Mouse (Mus musculus): ENCODE results near the gene Nup98.

Gene Nup98

DNA sequence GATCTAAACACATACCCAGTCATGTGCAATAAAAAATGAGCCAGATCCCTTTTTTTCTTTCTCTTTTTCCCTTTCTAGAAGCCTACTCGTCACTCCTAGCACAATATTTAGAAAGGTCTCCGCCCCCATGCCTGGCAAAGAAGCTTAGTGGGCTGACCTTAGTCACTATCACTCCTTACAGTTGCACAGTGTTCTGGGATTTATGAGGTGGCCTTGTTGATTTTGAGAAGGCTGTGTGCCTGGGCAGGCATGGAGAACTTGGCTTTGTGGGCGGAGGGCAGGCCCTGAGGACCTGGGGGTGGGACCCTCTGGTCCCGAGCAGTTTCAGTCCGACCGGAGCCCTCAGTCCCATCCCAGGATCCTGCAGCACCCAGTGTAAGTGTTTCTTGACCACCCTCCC lies 19.8 kb upstream of the Nup98 start:
- no peak for DNase-seq (ENCODE audit: low spot score in 2 of 2)

GRCm38 (mm10) chr7:102228049-102228670 lies 18.2 kb upstream of the Nup98 start:
- DNase-seq (ENCODE audit: low spot score in 2 of 2) = no peak

- DNase-seq (ENCODE audit: low spot score in 2 of 2) = no peak
Measured at GRCm38 (mm10) chr7:102226051-102226450, 16.1 kb upstream of the Nup98 start.

- peak in 1 of 2 experiments; percentile 51 for DNase-seq (ENCODE audit: low spot score in 2 of 2)
Measured at GRCm38 (mm10) chr7:102223883-102224738, 14.1 kb upstream of the Nup98 start.

DNA sequence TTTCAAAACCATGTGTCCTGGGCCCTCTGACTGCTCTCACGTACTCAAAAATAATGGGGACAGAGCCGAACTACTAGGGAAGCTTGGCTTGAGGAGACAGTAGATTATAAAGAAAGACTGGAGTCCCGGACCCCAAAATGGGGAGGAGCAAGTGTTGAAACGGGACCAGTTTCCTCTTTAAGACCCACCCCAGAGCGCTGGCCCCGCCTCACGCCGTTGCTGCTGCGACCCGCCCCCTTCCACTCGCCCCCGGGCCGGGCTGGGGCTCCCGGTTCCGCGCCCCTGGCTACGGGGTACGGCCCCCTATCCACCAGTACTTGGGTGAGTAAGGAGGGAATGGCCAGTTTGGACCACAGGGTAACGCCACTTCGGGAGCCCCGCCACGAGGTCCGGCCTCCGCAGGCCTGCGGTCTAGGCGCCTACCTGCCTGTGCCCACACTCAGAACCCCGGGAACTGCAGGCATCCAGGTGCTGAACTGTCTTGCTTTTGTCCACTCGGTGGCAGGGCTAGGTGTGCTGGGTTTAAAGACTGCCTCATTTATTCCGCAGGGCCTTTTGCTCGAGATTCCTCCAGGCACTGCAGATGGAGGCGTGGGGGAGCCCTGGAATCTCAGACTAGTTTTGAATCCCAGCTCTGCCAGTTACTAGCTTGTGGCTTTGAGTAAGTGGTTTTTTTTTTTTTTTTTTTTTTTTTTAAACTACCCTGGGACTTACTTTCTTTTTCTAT lies 13.0 kb upstream of the Nup98 start:
- DNase-seq (ENCODE audit: low spot score in 2 of 2) = peak; percentile 63 to 81

GRCm38 (mm10) chr7:102222336-102222735 lies 12.4 kb upstream of the Nup98 start:
- DNase-seq (ENCODE audit: low spot score in 2 of 2) = no peak

DNA sequence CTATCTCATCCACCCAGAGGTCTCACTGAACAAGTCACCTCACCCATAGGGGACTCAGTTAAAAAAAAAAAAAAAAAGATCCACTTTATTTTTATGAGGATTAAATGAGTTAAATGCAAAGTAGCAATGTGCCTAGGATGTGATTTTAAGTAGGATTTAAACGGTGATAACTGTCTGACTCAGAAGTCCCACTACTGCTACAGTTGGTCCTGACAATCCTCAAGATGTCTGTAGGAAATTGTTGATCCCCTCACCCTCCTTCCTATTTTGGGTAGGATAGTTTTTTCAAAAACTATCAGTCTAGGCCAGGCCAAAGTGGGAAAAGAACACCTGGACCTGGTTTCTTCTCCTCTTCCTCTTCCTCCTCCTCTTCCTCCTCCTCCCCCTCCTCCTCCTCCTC lies 11.9 kb upstream of the Nup98 start:
- DNase-seq (ENCODE audit: low spot score in 2 of 2) = no peak

DNA sequence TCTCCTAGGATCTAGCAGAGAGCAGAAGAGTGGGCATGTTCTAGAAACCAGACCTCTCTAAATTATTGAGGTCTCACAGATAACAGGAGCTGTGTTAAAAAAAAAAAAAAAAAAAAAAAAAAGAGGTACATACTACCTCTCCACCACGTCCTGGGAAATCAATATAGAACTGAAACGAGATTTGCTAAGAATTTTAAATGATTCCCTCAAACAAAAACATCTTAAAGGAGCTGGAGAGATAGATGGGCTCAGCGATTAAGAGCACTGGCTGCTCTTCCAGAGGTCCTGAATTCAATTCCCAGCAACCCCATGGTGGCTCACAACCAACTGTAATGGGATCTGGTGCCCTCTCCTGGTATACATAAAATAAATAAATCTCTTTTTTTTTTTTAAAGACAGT lies 1.1 kb upstream of the Nup98 start:
- no peak for DNase-seq (ENCODE audit: low spot score in 2 of 2)

- no peak for DNase-seq (ENCODE audit: low spot score in 2 of 2)
Measured at GRCm38 (mm10) chr7:102208806-102209363, 1.1 kb downstream of the Nup98 start.

DNA sequence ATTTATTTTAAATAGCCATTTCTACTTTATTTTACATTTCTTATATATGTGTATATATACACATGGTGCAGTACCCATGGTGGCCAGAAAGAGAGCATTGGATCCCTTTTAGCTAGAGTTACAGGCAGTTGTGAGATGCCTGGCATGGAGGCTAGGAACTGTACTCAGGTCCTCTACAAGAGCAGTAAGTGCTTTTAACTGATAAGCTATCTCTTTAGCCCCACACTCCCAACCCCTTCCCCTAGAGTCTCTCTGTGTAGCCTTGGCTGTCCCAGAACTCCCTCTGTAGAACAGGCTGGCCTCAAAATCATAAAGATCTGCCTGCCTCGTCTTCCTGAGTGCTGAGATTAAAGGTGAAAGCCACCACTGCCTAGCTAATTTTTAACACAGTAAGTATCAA lies 4.3 kb downstream of the Nup98 start:
- no peak for DNase-seq (ENCODE audit: low spot score in 2 of 2)

DNA sequence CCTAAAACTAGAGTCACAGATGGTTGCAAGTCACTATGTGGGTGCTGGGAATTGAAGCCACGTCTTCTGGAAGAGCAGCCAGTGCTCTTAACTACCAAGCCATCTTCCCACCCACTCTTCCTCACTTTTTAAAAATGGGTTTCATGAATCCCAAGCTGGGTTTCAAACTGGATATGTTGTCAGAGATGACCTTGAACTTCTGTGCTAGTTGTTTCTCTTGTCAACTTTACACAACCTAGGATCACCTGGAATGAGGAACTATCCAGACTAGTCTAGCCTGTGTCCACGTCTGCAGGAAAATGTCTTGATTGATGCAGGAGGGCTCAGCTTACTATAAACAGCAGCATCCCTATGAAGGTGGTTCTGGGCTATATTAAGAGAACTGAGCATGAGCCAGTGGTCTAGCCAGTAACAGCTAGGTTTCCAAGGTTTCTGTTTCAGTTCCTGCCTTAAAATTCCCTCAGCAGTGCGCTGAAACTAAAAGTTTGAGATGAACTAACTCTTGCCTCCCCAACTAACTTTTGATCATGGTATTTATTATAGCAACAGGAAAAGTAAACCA lies 5.6 kb downstream of the Nup98 start:
- DNase-seq (ENCODE audit: low spot score in 2 of 2) = no peak

- no peak for DNase-seq (ENCODE audit: low spot score in 2 of 2)
Measured at GRCm38 (mm10) chr7:102200996-102201785, 8.8 kb downstream of the Nup98 start.

GRCm38 (mm10) chr7:102200576-102200975 lies 9.4 kb downstream of the Nup98 start:
- DNase-seq (ENCODE audit: low spot score in 2 of 2) = no peak

DNA sequence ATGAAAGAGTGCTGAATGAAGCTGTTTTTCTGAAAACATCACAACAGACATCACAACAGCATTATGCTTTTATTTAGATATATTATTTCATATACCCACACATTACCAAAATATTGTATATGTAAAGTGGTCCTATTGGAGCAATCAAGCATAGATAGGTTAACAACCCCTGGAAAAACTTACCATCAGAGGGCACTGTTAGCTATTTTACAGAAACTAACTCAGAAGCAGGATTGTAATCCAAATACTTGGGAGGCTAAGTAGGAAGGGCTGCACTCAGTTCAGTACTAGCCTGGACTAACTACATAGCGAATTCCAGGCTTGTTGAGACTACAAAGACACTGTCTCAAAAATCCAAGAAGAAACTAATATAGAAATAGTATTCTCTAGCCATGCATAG lies 17.6 kb downstream of the Nup98 start:
- DNase-seq (ENCODE audit: low spot score in 2 of 2) = no peak

DNA sequence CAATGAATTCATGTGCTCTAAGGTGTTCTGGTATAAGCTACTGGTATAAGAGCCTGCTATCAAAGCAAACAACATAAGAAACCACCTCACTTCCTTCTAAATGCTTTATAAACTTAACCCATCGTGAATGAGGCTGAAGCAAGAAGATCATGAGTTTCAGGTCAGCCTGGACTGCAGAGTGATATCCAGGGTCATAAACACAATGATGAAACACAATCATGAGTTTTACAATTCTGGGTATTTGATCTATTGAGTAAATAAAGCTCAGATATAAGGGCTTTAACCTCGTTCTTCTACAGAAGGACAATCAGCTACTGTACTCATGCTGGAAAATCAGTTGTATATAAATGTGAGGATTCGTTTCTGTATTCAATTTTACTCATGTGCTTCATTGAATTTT lies 26.1 kb downstream of the Nup98 start:
- DNase-seq (ENCODE audit: low spot score in 2 of 2) = no peak

GRCm38 (mm10) chr7:102170300-102170699 lies 39.7 kb downstream of the Nup98 start:
- no peak for DNase-seq (ENCODE audit: low spot score in 2 of 2)

DNA sequence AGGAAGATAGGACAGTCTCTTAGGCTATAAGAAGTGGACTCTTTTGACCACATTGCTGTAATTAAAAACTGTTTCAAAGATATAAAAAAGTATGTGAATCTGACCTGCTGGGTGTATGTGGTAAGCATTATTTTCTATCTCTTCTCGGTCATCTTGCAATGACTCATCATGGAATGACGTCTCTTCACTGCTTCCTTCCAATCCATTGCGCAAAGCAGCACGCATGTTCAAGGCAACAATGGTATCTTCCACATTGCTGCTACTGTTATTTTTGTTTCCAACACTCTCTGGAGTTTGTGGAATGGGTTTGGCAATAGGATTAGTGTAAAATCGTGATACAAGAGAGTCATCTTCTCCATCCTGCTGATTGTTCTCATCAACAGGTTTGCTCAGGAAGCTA lies 56.3 kb downstream of the Nup98 start:
- no peak for DNase-seq (ENCODE audit: low spot score in 2 of 2)

- DNase-seq (ENCODE audit: low spot score in 2 of 2) = no peak
Measured at GRCm38 (mm10) chr7:102137898-102138297, 72.1 kb downstream of the Nup98 start.

GRCm38 (mm10) chr7:102137464-102137863 lies 72.5 kb downstream of the Nup98 start:
- no peak for DNase-seq (ENCODE audit: low spot score in 2 of 2)

DNA sequence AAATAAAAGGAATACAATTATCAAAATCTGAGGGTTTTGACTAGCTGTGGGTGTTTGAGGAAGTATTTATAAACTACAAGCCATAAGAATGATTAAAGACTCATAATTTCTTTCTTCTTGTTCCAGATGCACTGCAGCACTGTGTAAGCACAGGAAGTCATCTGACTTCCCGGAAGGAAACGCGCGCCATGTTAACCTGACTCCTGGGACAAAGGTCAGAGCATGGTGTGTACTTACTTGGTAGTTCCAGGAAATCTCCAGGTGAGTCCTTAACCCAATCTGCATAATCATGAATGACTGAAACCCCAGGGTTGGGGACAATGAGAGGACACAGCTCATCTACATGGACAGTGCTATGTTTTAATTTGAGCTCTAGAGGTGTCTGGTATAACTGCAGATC lies 77.6 kb downstream of the Nup98 start:
- no peak for DNase-seq (ENCODE audit: low spot score in 2 of 2)

- no peak for DNase-seq (ENCODE audit: low spot score in 2 of 2)
Measured at GRCm38 (mm10) chr7:102120326-102120725, 89.7 kb downstream of the Nup98 start.
